Mouse (Mus musculus) heart, postnatal 0 days (tissue): ENCODE results near the gene Rplp2. TPM values are rescaled to one million over a fixed set of nuclear protein-coding genes. Genes with fewer than 3 reads are reported as not detected.

Experiments used
- ATAC-seq: fragments of 200-750 bp; cut with Nextera tagmentation; 2 replicates; pipeline ENCODE4 v1.8.0; 2017; ENCODE audit warnings: low read depth, moderate number of reproducible peaks, moderate library complexity; ENCODE audit not compliant: insufficient read depth
- DNase-seq: peaks from one replicate; pipeline ENCODE4 v3.0.0-alpha.2; 2016; ENCODE audit warnings: low spot score
- H3K27ac ChIP-seq: fragments of 300-500 bp; sonication (generic); 2 replicates; pipeline ENCODE4 v1.5.1; 2014; ENCODE audit warnings: low read depth, mild to moderate bottlenecking
- H3K27me3 ChIP-seq: fragments of 300-500 bp; sonication (generic); 2 replicates; pipeline ENCODE4 v1.6.1; 2014; ENCODE audit warnings: low read length, mixed read lengths; ENCODE audit not compliant: control insufficient read depth, insufficient read depth
- H3K36me3 ChIP-seq: fragments of 300-500 bp; sonication (generic); replicated peaks from 2 replicates; pipeline ENCODE4 v1.6.1; 2014; ENCODE audit warnings: low read length, mixed read lengths; ENCODE audit not compliant: control insufficient read depth, insufficient read depth
- H3K4me1 ChIP-seq: fragments of 300-500 bp; sonication (generic); 2 replicates; pipeline ENCODE4 v1.6.1; 2014; ENCODE audit warnings: antibody characterized with exemption; ENCODE audit not compliant: control insufficient read depth, insufficient read depth
- H3K4me2 ChIP-seq: fragments of 300-500 bp; sonication (generic); 2 replicates; pipeline ENCODE4 v1.6.1; 2014; ENCODE audit warnings: low read depth, mild to moderate bottlenecking, low read length, moderate library complexity
- H3K4me3 ChIP-seq: fragments of 300-500 bp; sonication (generic); 2 replicates; pipeline ENCODE4 v1.5.1; 2014; ENCODE audit warnings: low read depth, low read length
- H3K9ac ChIP-seq: fragments of 300-500 bp; sonication (generic); replicated peaks from 2 replicates; pipeline ENCODE4 v1.6.1; 2014; ENCODE audit warnings: low read depth, low read length, mixed read lengths
- H3K9me3 ChIP-seq: fragments of 300-500 bp; sonication (generic); replicated peaks from 2 replicates; pipeline ENCODE4 v1.6.1; 2016; ENCODE audit warnings: low read length; ENCODE audit not compliant: control insufficient read depth
- CTCF ChIP-seq: IDR thresholded peaks from 2 replicates; pipeline ENCODE4 v1.5.1; 2016; ENCODE audit warnings: antibody characterized with exemption, control low read depth, low read depth
- EP300 ChIP-seq: IDR thresholded peaks from 2 replicates; pipeline ENCODE4 v1.6.1; 2016; ENCODE audit warnings: antibody characterized with exemption, low read depth
- WGBS: fragments of 180-500 bp; shearing (Covaris S2); extraction: QIAGEN DNeasy Blood & Tissue Kit; methylation state at CpG from one replicate; pipeline ENCODE4 v1.1.7; 2014; 5-methylcytosine and 5-hydroxymethylcytosine counted together
- polyA plus RNA-seq: library from polyadenylated mRNA; unstranded; fragments of >200 nt; fragmentation: Nextera tagmentation; extraction: Ambion mirVana; gene quantifications from 2 replicates; pipeline ENCODE4 v1.2.1, GENCODE M21; 2015
- total RNA-seq: library from RNA; depleted of rRNA; stranded (reverse); fragments of >200 nt; gene quantifications from 2 replicates; pipeline ENCODE4 v1.2.3, GENCODE M21; 2014; ENCODE audit warnings: low replicate concordance

The Rplp2 gene
- total and polyA plus RNA-seq, 2 experiments from 2014 or later = 309 to 880 TPM

GRCm38 (mm10) chr7:141468164-141468521 lies 21.0 kb downstream of the Rplp2 start:
- peak overlapping the region; percentile 71 for H3K9ac ChIP-seq
- peak; percentile 24 for ATAC-seq
- H3K9me3 ChIP-seq = no peaks in the 10 kb centered on the region
- 10% methylated on average over 5 of the region's 5 CpGs for WGBS
- H3K27me3 ChIP-seq = peaks cover 16% of the 10 kb centered on the region; the same call in 1 of the 2 replicates
- H3K36me3 ChIP-seq = peaks cover 32% of the 10 kb centered on the region
- peaks cover 23% of the 10 kb centered on the region for H3K4me1 ChIP-seq
- TF ChIP-seq EP300 (no peak), CTCF (no peak)
- H3K27ac ChIP-seq = peak overlapping the region; percentile 97
- no peak for DNase-seq
- H3K4me2 ChIP-seq = peak overlapping the region; percentile 66
- H3K4me3 ChIP-seq = peak overlapping the region; percentile 63

DNA sequence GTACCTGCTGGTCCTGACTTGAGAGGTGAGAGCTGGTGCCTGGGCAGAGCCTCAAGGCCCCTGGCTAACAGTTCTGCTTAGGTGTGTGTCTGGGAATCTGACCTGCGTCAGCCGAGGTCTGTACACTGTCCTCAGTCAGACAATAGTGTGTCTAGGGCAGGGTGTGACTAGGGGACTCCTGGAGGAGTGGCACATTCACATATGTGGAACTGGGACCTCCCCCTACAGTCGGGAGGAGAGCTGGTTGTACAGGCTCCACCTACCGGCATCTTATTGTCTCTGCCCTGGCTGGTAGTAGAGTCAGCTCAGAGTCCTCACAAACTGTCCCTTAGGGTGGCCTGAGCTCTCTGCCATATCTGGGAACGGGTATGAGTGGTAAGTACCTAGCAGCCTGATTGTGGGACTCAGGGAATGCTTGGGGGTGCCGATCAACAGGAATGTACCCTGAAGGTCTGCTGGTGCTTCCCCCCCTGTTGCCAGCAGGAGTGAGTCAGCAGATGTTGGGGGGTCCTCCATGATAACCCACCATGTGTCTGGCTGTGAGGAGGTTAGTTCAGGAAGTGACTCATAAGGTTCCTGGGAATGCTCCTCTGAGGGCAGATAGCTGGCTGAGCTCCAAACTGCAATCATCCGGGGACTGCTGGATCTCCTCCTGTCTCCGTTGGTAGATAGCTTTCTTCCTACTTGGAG lies 21.5 kb downstream of the Rplp2 start:
- ATAC-seq (peak; percentile 70), DNase-seq (peak; percentile 93)
- Histone ChIP-seq H3K27me3 (peaks cover 11% of the 10 kb centered on the region; the same call in 1 of the 2 replicates), H3K36me3 (peaks cover 32% of the 10 kb centered on the region), H3K4me3 (peak overlapping the region; percentile 63), H3K9ac (peak overlapping the region; percentile 71), H3K9me3 (no peaks in the 10 kb centered on the region), H3K27ac (peak overlapping the region; percentile 97), H3K4me2 (peak overlapping the region; percentile 66), H3K4me1 (peaks cover 23% of the 10 kb centered on the region)
- 0% methylated on average over 8 of the region's 8 CpGs for WGBS
- no peak for TF ChIP-seq EP300
- peak; percentile 56 for TF ChIP-seq CTCF

DNA sequence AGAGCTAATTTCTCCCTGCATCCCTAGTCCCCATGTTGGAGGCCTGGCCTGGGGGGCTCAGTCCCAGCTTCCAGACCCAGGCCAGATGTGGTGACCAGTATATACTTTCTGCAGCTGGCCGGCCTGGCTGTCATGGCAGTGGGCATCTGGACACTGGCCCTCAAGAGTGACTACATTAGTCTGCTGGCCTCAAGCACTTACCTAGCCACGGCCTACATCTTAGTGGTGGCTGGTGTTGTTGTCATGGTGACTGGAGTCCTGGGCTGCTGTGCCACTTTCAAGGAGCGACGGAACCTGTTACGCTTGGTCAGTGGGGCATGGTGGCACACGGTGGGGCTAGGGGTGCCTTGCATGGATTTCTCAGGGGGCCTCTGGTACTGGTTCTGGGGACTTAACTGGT lies 22.2 kb downstream of the Rplp2 start:
- Histone ChIP-seq H3K4me2 (peak overlapping the region; percentile 66), H3K27ac (peak overlapping the region; percentile 97), H3K9me3 (no peaks in the 10 kb centered on the region), H3K36me3 (peaks cover 32% of the 10 kb centered on the region), H3K4me3 (peak overlapping the region; percentile 63; the same call in 1 of the 2 replicates), H3K4me1 (peaks cover 30% of the 10 kb centered on the region), H3K9ac (peak overlapping the region; percentile 71; the same call in 1 of the 2 replicates), H3K27me3 (peaks cover 4% of the 10 kb centered on the region; the same call in 1 of the 2 replicates)
- ATAC-seq (no peak), DNase-seq (no peak)
- TF ChIP-seq EP300 (no peak), CTCF (no peak)
- WGBS = 73% methylated on average over 6 of the region's 6 CpGs

DNA sequence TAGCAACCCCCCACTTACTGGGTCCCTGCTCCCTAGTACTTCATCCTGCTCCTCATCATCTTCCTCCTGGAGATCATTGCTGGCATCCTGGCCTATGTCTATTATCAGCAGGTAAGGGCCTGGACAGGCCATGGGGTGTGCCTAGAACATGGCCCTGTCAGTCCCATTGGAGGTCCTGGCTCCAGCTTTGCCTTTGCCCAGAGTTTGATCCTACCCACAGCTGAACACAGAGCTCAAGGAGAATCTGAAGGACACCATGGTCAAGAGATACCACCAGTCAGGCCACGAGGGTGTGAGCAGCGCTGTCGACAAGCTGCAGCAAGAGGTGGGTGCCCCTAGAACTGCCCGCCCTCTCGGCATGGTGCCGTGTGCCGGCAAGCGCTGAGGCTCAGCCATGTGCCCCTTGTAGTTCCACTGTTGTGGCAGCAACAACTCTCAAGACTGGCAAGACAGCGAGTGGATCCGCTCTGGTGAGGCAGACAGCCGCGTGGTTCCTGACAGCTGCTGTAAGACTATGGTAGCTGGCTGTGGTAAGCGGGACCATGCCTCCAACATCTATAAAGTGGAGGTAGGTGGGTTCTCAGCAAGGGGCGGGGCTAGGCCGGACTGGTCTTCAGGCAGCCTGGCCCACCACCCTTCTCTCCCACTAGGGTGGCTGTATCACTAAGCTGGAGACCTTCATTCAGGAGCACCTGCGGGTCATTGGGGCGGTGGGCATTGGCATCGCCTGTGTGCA lies 22.9 kb downstream of the Rplp2 start:
- Histone ChIP-seq H3K4me3 (no peak overlapping the region), H3K9me3 (no peaks in the 10 kb centered on the region), H3K9ac (no peak overlapping the region), H3K4me2 (no peak overlapping the region), H3K36me3 (peaks cover 32% of the 10 kb centered on the region), H3K27me3 (no peaks in the 10 kb centered on the region), H3K27ac (peak overlapping the region; percentile 97), H3K4me1 (peaks cover 32% of the 10 kb centered on the region)
- TF ChIP-seq CTCF = no peak
- TF ChIP-seq EP300 = no peak
- WGBS = 76% methylated on average over 18 of the region's 18 CpGs
- no peak for DNase-seq
- ATAC-seq = no peak

GRCm38 (mm10) chr7:141470637-141470944 lies 23.4 kb downstream of the Rplp2 start:
- Histone ChIP-seq H3K9me3 (no peaks in the 10 kb centered on the region), H3K4me3 (no peak overlapping the region), H3K27me3 (no peaks in the 10 kb centered on the region), H3K36me3 (peaks cover 32% of the 10 kb centered on the region), H3K4me1 (peaks cover 33% of the 10 kb centered on the region), H3K9ac (no peak overlapping the region), H3K27ac (peak overlapping the region; percentile 97; the same call in 1 of the 2 replicates), H3K4me2 (no peak overlapping the region)
- ATAC-seq (no peak), DNase-seq (no peak)
- WGBS = 91% methylated on average over 10 of the region's 10 CpGs
- TF ChIP-seq CTCF (no peak), EP300 (no peak)
